In genomic region chr11:6479231-6479630, GRCm38 (mm10) we compare ENCODE assay signal across 24 mouse cellular contexts. TPM values are rescaled to one million over a fixed set of nuclear protein-coding genes. Genes with fewer than 3 reads are reported as not detected.
DNase-seq lines count a peak whose midpoint lies in the region; ATAC-seq lines count a peak whose summit lies in the region.
"Had no signal": no experiment of that assay in that cellular context is flagged by ENCODE, and none has a peak within 500 bp of the region (broad histone marks: within the 10 kb centered on the region; RNA-seq: fewer than 3 reads in every experiment).

No protein-coding gene starts in this region.

- no peak overlapping the region for H3K4me3 ChIP-seq in midbrain, embryonic 11.5 days (ENCODE audit: low read depth, low read length)
- no peak overlapping the region for H3K4me3 ChIP-seq in midbrain, embryonic 14.5 days (replicated peaks; ENCODE audit: low read depth, low read length)
- H3K4me3 ChIP-seq: embryonic facial prominence, embryonic 10.5 days; embryonic facial prominence, embryonic 13.5 days; erythroblast, embryonic 14.5 days; forebrain, embryonic 12.5 days; forebrain, embryonic 15.5 days; heart, adult 2 months; hindbrain, embryonic 12.5 days had no signal

- 69% methylated on average over 2 of the region's 2 CpGs for WGBS in midbrain, embryonic 11.5 days
- WGBS in midbrain, embryonic 14.5 days = 78% methylated on average over 2 of the region's 2 CpGs

- peak; percentile 44 for DNase-seq in cerebellum, adult 9-11 months
- DNase-seq in cerebellum, adult 9-10 months = no peak
- peak; percentile 32 to 44 for DNase-seq in cerebellum, postnatal 25 days
- no peak for DNase-seq in cerebellum, postnatal 4 days (ENCODE audit: low spot score in 2 of 2)
- DNase-seq in midbrain, embryonic 11.5 days (ENCODE audit: low spot score, missing footprints) = peak; percentile 68
- DNase-seq in midbrain, embryonic 14.5 days = no peak
- DNase-seq in kidney, adult 11 months = no peak
- DNase-seq: adrenal gland, adult 8-10 months; adrenal gland, postnatal 25 days; embryo, embryonic 11 days; gastrocnemius, postnatal 25 days; heart, adult 2 months; kidney, adult 2 months had no signal

- H3K4me1 ChIP-seq in midbrain, embryonic 11.5 days (ENCODE audit: control insufficient read depth, insufficient read depth, low read length) = peaks cover 2% of the 10 kb centered on the region
- H3K4me1 ChIP-seq in midbrain, embryonic 14.5 days (ENCODE audit: control insufficient read depth, insufficient read depth, low read length) = peaks cover 2% of the 10 kb centered on the region

- H3K4me2 ChIP-seq in midbrain, embryonic 11.5 days = no peak overlapping the region
- H3K4me2 ChIP-seq in midbrain, embryonic 14.5 days (ENCODE audit: low read length) = no peak overlapping the region
- H3K4me2 ChIP-seq: embryonic facial prominence, embryonic 13.5 days; forebrain, embryonic 12.5 days; forebrain, embryonic 15.5 days; heart, embryonic 11.5 days; hindbrain, embryonic 12.5 days had no signal

- no peak for ATAC-seq in midbrain, embryonic 11.5 days (ENCODE audit: low FRiP score)
- no peak for ATAC-seq in midbrain, embryonic 14.5 days (ENCODE audit: low FRiP score, low TSS enrichment)
- ATAC-seq: CD4-positive, CD25-positive, alpha-beta regulatory T cell, adult 4 months; forebrain, embryonic 15.5 days; hindbrain, embryonic 16.5 days; inflammation-experienced regulatory T-cells, adult 6 months; intestine, embryonic 16.5 days had no signal

- no peaks in the 10 kb centered on the region for H3K36me3 ChIP-seq in midbrain, embryonic 11.5 days (ENCODE audit: control insufficient read depth, insufficient read depth, low read length)
- H3K36me3 ChIP-seq in midbrain, embryonic 14.5 days (ENCODE audit: control insufficient read depth, insufficient read depth, low read length) = no peaks in the 10 kb centered on the region
- H3K36me3 ChIP-seq: embryonic facial prominence, embryonic 10.5 days; embryonic facial prominence, embryonic 13.5 days; forebrain, embryonic 12.5 days; forebrain, embryonic 15.5 days; hindbrain, embryonic 12.5 days had no signal

- no peaks in the 10 kb centered on the region for H3K27me3 ChIP-seq in midbrain, embryonic 11.5 days (ENCODE audit: control insufficient read depth, insufficient read depth, low read length)
- H3K27me3 ChIP-seq in midbrain, embryonic 14.5 days (ENCODE audit: control insufficient read depth, insufficient read depth, low read length) = no peaks in the 10 kb centered on the region
- H3K27me3 ChIP-seq: embryonic facial prominence, embryonic 13.5 days; forebrain, embryonic 12.5 days; forebrain, embryonic 15.5 days; hindbrain, embryonic 12.5 days had no signal

- H3K9me3 ChIP-seq in midbrain, embryonic 11.5 days (ENCODE audit: control insufficient read depth, low read length) = no peaks in the 10 kb centered on the region
- H3K9me3 ChIP-seq in midbrain, embryonic 14.5 days (ENCODE audit: control insufficient read depth, low read length) = no peaks in the 10 kb centered on the region
- H3K9me3 ChIP-seq: embryonic facial prominence, embryonic 10.5 days; embryonic facial prominence, embryonic 13.5 days; forebrain, embryonic 12.5 days; forebrain, embryonic 15.5 days; hindbrain, embryonic 12.5 days had no signal

- H3K9ac ChIP-seq in midbrain, embryonic 11.5 days (ENCODE audit: low read length) = no peak overlapping the region
- H3K9ac ChIP-seq in midbrain, embryonic 14.5 days (replicated peaks; ENCODE audit: low read length) = no peak overlapping the region
- H3K9ac ChIP-seq: embryonic facial prominence, embryonic 13.5 days; forebrain, embryonic 12.5 days; forebrain, embryonic 15.5 days; hindbrain, embryonic 12.5 days had no signal

- no peak overlapping the region for H3K27ac ChIP-seq in midbrain, embryonic 11.5 days (ENCODE audit: low read depth, low read length)
- H3K27ac ChIP-seq in midbrain, embryonic 14.5 days (replicated peaks; ENCODE audit: low read depth, low read length) = no peak overlapping the region
- H3K27ac ChIP-seq: embryonic facial prominence, embryonic 10.5 days; embryonic facial prominence, embryonic 13.5 days; forebrain, embryonic 12.5 days; forebrain, embryonic 15.5 days; heart, adult 2 months; hindbrain, embryonic 12.5 days had no signal

RNA-seq across cellular contexts. Expression of gene Purb, which starts 3.5 kb away (rescaled TPM):
- polyA plus RNA-seq in midbrain, embryonic 11.5 days (2014; fragmentation: Nextera tagmentation; extraction: Ambion mirVana) = 12.8 and 13.7 TPM in 2 replicates
- polyA plus RNA-seq in midbrain, embryonic 14.5 days (2014; fragmentation: Nextera tagmentation; extraction: Ambion mirVana) = 12.5 and 12.7 TPM in 2 replicates

RNA-seq across cellular contexts. Expression of gene H2afv, which starts 35.0 kb away (rescaled TPM):
- 966 and 1,015 TPM in 2 replicates for polyA plus RNA-seq in midbrain, embryonic 11.5 days (2014; fragmentation: Nextera tagmentation; extraction: Ambion mirVana)
- 341 and 379 TPM in 2 replicates for polyA plus RNA-seq in midbrain, embryonic 14.5 days (2014; fragmentation: Nextera tagmentation; extraction: Ambion mirVana)

RNA-seq across cellular contexts. Expression of gene Myo1g, which starts 41.5 kb away (rescaled TPM):
- 0.46 and 0.92 TPM in 2 replicates for polyA plus RNA-seq in midbrain, embryonic 11.5 days (2014; fragmentation: Nextera tagmentation; extraction: Ambion mirVana)
- polyA plus RNA-seq in midbrain, embryonic 14.5 days (2014; fragmentation: Nextera tagmentation; extraction: Ambion mirVana) = 0.15 and 0.37 TPM in 2 replicates

Comparison
In these comparisons a context has a peak if more than half of its experiments do, and no peak if none do; other contexts are left out.
1. DNase-seq: peak in cerebellum, adult 9-11 months (single experiment), cerebellum, postnatal 25 days (2 of 2) and midbrain, embryonic 11.5 days (single experiment); none in cerebellum, adult 9-10 months (single experiment), cerebellum, postnatal 4 days (0 of 2), midbrain, embryonic 14.5 days (single experiment) and kidney, adult 11 months (single experiment).